Mouse (Mus musculus) E14TG2a.4 (cell line): ENCODE measurements at regions not wholly inside any gene's neighbourhood (a gene's known extent, or its start where the extent isn't known, plus 50 kb on each side); places are given as distances from the start of the nearest gene placed in this dataset.

Experiments used
- CTCF ChIP-seq: conservative IDR thresholded peaks from 2 replicates; pipeline ENCODE4 v1.5.1; 2014; ENCODE audit warnings: low read length
- NANOG ChIP-seq: IDR thresholded peaks from 2 replicates; pipeline ENCODE4 v1.6.1; 2014; ENCODE audit warnings: borderline replicate concordance, low read length, mixed read lengths
- POU5F1 ChIP-seq: IDR thresholded peaks from 2 replicates; pipeline ENCODE4 v1.6.1; 2014; ENCODE audit warnings: low read length, borderline replicate concordance

- TF ChIP-seq CTCF (no peak), NANOG (no peak), POU5F1 (no peak)
Measured at GRCm38 (mm10) chr6:148640595-148640994, 190.7 kb downstream of the Ipo8 start.
